ENCODE assay signal across 34 mouse cellular contexts in genomic region chr7:118320307-118320706, GRCm38 (mm10).
"Had no signal": no experiment of that assay in that cellular context is flagged by ENCODE, and none has a peak within 500 bp of the region (broad histone marks: within the 10 kb centered on the region; RNA-seq: fewer than 3 reads in every experiment).

No protein-coding gene starts in this region.

- H3K9ac ChIP-seq: heart, embryonic 12.5 days; heart, embryonic 13.5 days; heart, embryonic 15.5 days; hindbrain, embryonic 12.5 days; hindbrain, embryonic 13.5 days; hindbrain, embryonic 14.5 days; hindbrain, embryonic 15.5 days; intestine, embryonic 15.5 days; kidney, embryonic 15.5 days had no signal

- H3K27ac ChIP-seq: heart, embryonic 13.5 days; heart, embryonic 15.5 days; hindbrain, embryonic 10.5 days; hindbrain, embryonic 12.5 days; hindbrain, embryonic 13.5 days; hindbrain, embryonic 14.5 days; hindbrain, embryonic 15.5 days; hindbrain, postnatal 0 days; intestine, embryonic 15.5 days; kidney, embryonic 15.5 days; kidney, postnatal 0 days; layer of hippocampus, adult 2 months; left cerebral cortex, adult 2 months had no signal

- H3K27me3 ChIP-seq: heart, embryonic 12.5 days; heart, embryonic 15.5 days; hindbrain, embryonic 12.5 days; hindbrain, embryonic 13.5 days; hindbrain, embryonic 15.5 days; intestine, embryonic 15.5 days; kidney, embryonic 15.5 days had no signal

- H3K4me3 ChIP-seq: heart, embryonic 12.5 days; heart, embryonic 13.5 days; heart, embryonic 15.5 days; hindbrain, embryonic 10.5 days; hindbrain, embryonic 12.5 days; hindbrain, embryonic 13.5 days; hindbrain, embryonic 15.5 days; intestine, embryonic 15.5 days; kidney, embryonic 15.5 days; layer of hippocampus, adult 2 months; left cerebral cortex, adult 2 months had no signal

- H3K4me1 ChIP-seq: heart, embryonic 12.5 days; heart, embryonic 13.5 days; heart, embryonic 15.5 days; hindbrain, embryonic 10.5 days; hindbrain, embryonic 12.5 days; hindbrain, embryonic 13.5 days; hindbrain, embryonic 15.5 days; kidney, embryonic 15.5 days had no signal

- ATAC-seq: hindbrain, embryonic 16.5 days; hindbrain, postnatal 0 days; inflammation-experienced regulatory T-cells, adult 6 months; intestine, embryonic 15.5 days; intestine, embryonic 16.5 days; intestine, postnatal 0 days had no signal

- H3K4me2 ChIP-seq: heart, embryonic 11.5 days; heart, embryonic 12.5 days; heart, embryonic 13.5 days; heart, embryonic 15.5 days; hindbrain, embryonic 12.5 days; hindbrain, embryonic 13.5 days; hindbrain, embryonic 14.5 days; hindbrain, embryonic 15.5 days; intestine, embryonic 15.5 days; kidney, embryonic 15.5 days had no signal

- H3K36me3 ChIP-seq: heart, embryonic 12.5 days; heart, embryonic 13.5 days; heart, embryonic 15.5 days; hindbrain, embryonic 10.5 days; hindbrain, embryonic 12.5 days; hindbrain, embryonic 13.5 days; hindbrain, embryonic 15.5 days; intestine, embryonic 15.5 days; kidney, embryonic 15.5 days had no signal

- H3K9me3 ChIP-seq: heart, embryonic 12.5 days; heart, embryonic 13.5 days; heart, embryonic 15.5 days; hindbrain, embryonic 10.5 days; hindbrain, embryonic 12.5 days; hindbrain, embryonic 13.5 days; hindbrain, embryonic 15.5 days; intestine, embryonic 15.5 days; kidney, embryonic 15.5 days had no signal

- DNase-seq: heart, postnatal 10 days; heart, postnatal 36 days; heart, postnatal 4 days; kidney, adult 11 months; kidney, adult 18-20 months; kidney, adult 2 months; kidney, adult 8-10 months; kidney, adult 9 months; kidney, postnatal 10 days; kidney, postnatal 14 days; kidney, postnatal 25 days; kidney, postnatal 36 days; kidney, postnatal 4 days; layer of hippocampus, adult 9-11 months; layer of hippocampus, postnatal 36 days had no signal
